Mouse (Mus musculus): ENCODE data around the gene Hmga1b. TPM values are rescaled to one million over a fixed set of nuclear protein-coding genes. Genes with fewer than 3 reads are reported as not detected.

Hmga1b gene
- polyA plus RNA-seq, 1 experiment from 2014 or later = 4.8 TPM

- peaks cover 82% of the 10 kb centered on the region for H3K36me3 ChIP-seq
- no peak overlapping the region for H3K4me2 ChIP-seq
- WGBS = 78% methylated on average over 3 of the region's 3 CpGs
- peaks cover 12% of the 10 kb centered on the region for H3K4me1 ChIP-seq
- no peak overlapping the region for H3K4me3 ChIP-seq
- ATAC-seq (ENCODE audit: borderline replicate concordance, extremely low read depth, low FRiP score, low TSS enrichment) = no peak
- H3K27ac ChIP-seq = no peak overlapping the region
- H3K9ac ChIP-seq = no peak overlapping the region
- no peaks in the 10 kb centered on the region for H3K27me3 ChIP-seq
- no peaks in the 10 kb centered on the region for H3K9me3 ChIP-seq
These were observed 27.2 kb downstream of the Hmga1b start for GRCm38 (mm10) chr11:120789810-120790209.

GRCm38 (mm10) chr11:120792652-120793051 lies 30.1 kb downstream of the Hmga1b start:
- H3K36me3 ChIP-seq = peaks cover 63% of the 10 kb centered on the region
- no peak for ATAC-seq (ENCODE audit: borderline replicate concordance, extremely low read depth, low FRiP score, low TSS enrichment)
- 95% methylated on average over 9 of the region's 9 CpGs for WGBS

GRCm38 (mm10) chr11:120795756-120796613 lies 33.4 kb downstream of the Hmga1b start, which contains the start of gene Dus1l:
TSS of gene Dus1l (minus strand) at chr11:120796403.
- H3K27ac ChIP-seq = peak within 1 kb of the TSS; percentile 49
- 2% methylated on average over 59 of the region's 59 CpGs for WGBS

More at GRCm38 (mm10) chr11:120792652-120793051, 30.1 kb downstream of the Hmga1b start:
- Histone ChIP-seq H3K4me1 (peaks cover 18% of the 10 kb centered on the region), H3K4me2 (no peak overlapping the region), H3K27me3 (no peaks in the 10 kb centered on the region), H3K4me3 (no peak overlapping the region), H3K9me3 (no peaks in the 10 kb centered on the region), H3K9ac (no peak overlapping the region), H3K27ac (no peak overlapping the region)

GRCm38 (mm10) chr11:120796614-120796946 lies 34.0 kb downstream of the Hmga1b start:
- peak overlapping the region; percentile 49 for H3K27ac ChIP-seq
- H3K9ac ChIP-seq = peak overlapping the region; percentile 88; the same call in 1 of the 2 replicates
- peak overlapping the region; percentile 90 for H3K4me2 ChIP-seq
- H3K27me3 ChIP-seq = no peaks in the 10 kb centered on the region
- peak overlapping the region; percentile 82 for H3K4me3 ChIP-seq
- peaks cover 28% of the 10 kb centered on the region for H3K36me3 ChIP-seq
- H3K4me1 ChIP-seq = peaks cover 28% of the 10 kb centered on the region
- 0 out of 2 replicates have a peak, but pooled peaks have one; percentile 3 for ATAC-seq (ENCODE audit: borderline replicate concordance, extremely low read depth, low FRiP score, low TSS enrichment)
- H3K9me3 ChIP-seq = no peaks in the 10 kb centered on the region
- WGBS = 26% methylated on average over 8 of the region's 8 CpGs

More at GRCm38 (mm10) chr11:120795756-120796613, 33.4 kb downstream of the Hmga1b start, which contains the start of gene Dus1l:
- Histone ChIP-seq H3K9me3 (no peaks in the 10 kb centered on the region), H3K4me1 (peaks cover 28% of the 10 kb centered on the region), H3K4me3 (peak within 1 kb of the TSS; percentile 82), H3K27me3 (no peaks in the 10 kb centered on the region), H3K9ac (peak within 1 kb of the TSS; percentile 88), H3K36me3 (peaks cover 34% of the 10 kb centered on the region), H3K4me2 (peak within 1 kb of the TSS; percentile 90)
- peak; percentile 81 for ATAC-seq (ENCODE audit: borderline replicate concordance, extremely low read depth, low FRiP score, low TSS enrichment)

- Histone ChIP-seq H3K4me2 (no peak overlapping the region), H3K27ac (no peak overlapping the region), H3K9me3 (no peaks in the 10 kb centered on the region), H3K4me1 (peaks cover 28% of the 10 kb centered on the region), H3K36me3 (peaks cover 12% of the 10 kb centered on the region), H3K27me3 (no peaks in the 10 kb centered on the region), H3K4me3 (no peak overlapping the region), H3K9ac (no peak overlapping the region)
- 71% methylated on average over 3 of the region's 3 CpGs for WGBS
- ATAC-seq (ENCODE audit: borderline replicate concordance, extremely low read depth, low FRiP score, low TSS enrichment) = no peak
These were observed 35.6 kb downstream of the Hmga1b start for GRCm38 (mm10) chr11:120798244-120798643.

GRCm38 (mm10) chr11:120799316-120799890 lies 36.8 kb downstream of the Hmga1b start:
- no peak overlapping the region for H3K4me3 ChIP-seq
- no peak for ATAC-seq (ENCODE audit: borderline replicate concordance, extremely low read depth, low FRiP score, low TSS enrichment)
- H3K27ac ChIP-seq = peak overlapping the region; percentile 78
- peaks cover 27% of the 10 kb centered on the region for H3K4me1 ChIP-seq
- 0 out of 2 replicates have a peak overlapping the region, but pooled peaks have one; percentile 16 for H3K4me2 ChIP-seq
- 56% methylated on average over 6 of the region's 6 CpGs for WGBS
- no peaks in the 10 kb centered on the region for H3K27me3 ChIP-seq
- no peak overlapping the region for H3K9ac ChIP-seq
- H3K9me3 ChIP-seq = no peaks in the 10 kb centered on the region
- peaks cover 3% of the 10 kb centered on the region; the same call in 1 of the 2 replicates for H3K36me3 ChIP-seq

- H3K4me3 ChIP-seq = no peak overlapping the region
- H3K27ac ChIP-seq = peak overlapping the region; percentile 78
- H3K27me3 ChIP-seq = no peaks in the 10 kb centered on the region
- H3K9me3 ChIP-seq = no peaks in the 10 kb centered on the region
- peak; percentile 82 for ATAC-seq (ENCODE audit: borderline replicate concordance, extremely low read depth, low FRiP score, low TSS enrichment)
- no peak overlapping the region for H3K9ac ChIP-seq
- H3K4me1 ChIP-seq = peaks cover 18% of the 10 kb centered on the region
- H3K36me3 ChIP-seq = no peaks in the 10 kb centered on the region
- 7% methylated on average over 10 of the region's 10 CpGs for WGBS
- peak overlapping the region; percentile 20; the same call in 1 of the 2 replicates for H3K4me2 ChIP-seq
These were observed 37.7 kb downstream of the Hmga1b start for GRCm38 (mm10) chr11:120800061-120800904.

GRCm38 (mm10) chr11:120804274-120804673 lies 41.7 kb downstream of the Hmga1b start:
- 71% methylated on average over 7 of the region's 7 CpGs for WGBS
- H3K9me3 ChIP-seq = no peaks in the 10 kb centered on the region
- H3K27ac ChIP-seq = no peak overlapping the region
- H3K9ac ChIP-seq = no peak overlapping the region
- ATAC-seq (ENCODE audit: borderline replicate concordance, extremely low read depth, low FRiP score, low TSS enrichment) = no peak
- H3K4me1 ChIP-seq = peaks cover 10% of the 10 kb centered on the region
- no peaks in the 10 kb centered on the region for H3K27me3 ChIP-seq
- H3K4me2 ChIP-seq = no peak overlapping the region
- H3K36me3 ChIP-seq = peaks cover 39% of the 10 kb centered on the region
- no peak overlapping the region for H3K4me3 ChIP-seq

- Histone ChIP-seq H3K4me1 (peaks cover 9% of the 10 kb centered on the region), H3K36me3 (peaks cover 44% of the 10 kb centered on the region), H3K4me3 (no peak overlapping the region), H3K27me3 (no peaks in the 10 kb centered on the region), H3K9ac (no peak overlapping the region), H3K27ac (no peak overlapping the region), H3K9me3 (no peaks in the 10 kb centered on the region), H3K4me2 (no peak overlapping the region)
- WGBS = 54% methylated on average over 4 of the region's 4 CpGs
- ATAC-seq (ENCODE audit: borderline replicate concordance, extremely low read depth, low FRiP score, low TSS enrichment) = no peak
These were observed 42.2 kb downstream of the Hmga1b start for GRCm38 (mm10) chr11:120804769-120805168.

GRCm38 (mm10) chr11:120805375-120806298 lies 43.0 kb downstream of the Hmga1b start:
- WGBS = 81% methylated on average over 7 of the region's 7 CpGs
- no peak for ATAC-seq (ENCODE audit: borderline replicate concordance, extremely low read depth, low FRiP score, low TSS enrichment)
- no peak overlapping the region for H3K4me3 ChIP-seq

More at GRCm38 (mm10) chr11:120805375-120806298, 43.0 kb downstream of the Hmga1b start:
- Histone ChIP-seq H3K9me3 (no peaks in the 10 kb centered on the region), H3K27ac (no peak overlapping the region), H3K4me2 (no peak overlapping the region), H3K27me3 (no peaks in the 10 kb centered on the region), H3K4me1 (peaks cover under 1% of the 10 kb centered on the region; the same call in 1 of the 2 replicates), H3K9ac (no peak overlapping the region), H3K36me3 (peaks cover 53% of the 10 kb centered on the region)
